Comparison of ENCODE assay signal across 16 mouse cellular contexts in the genomic region with DNA sequence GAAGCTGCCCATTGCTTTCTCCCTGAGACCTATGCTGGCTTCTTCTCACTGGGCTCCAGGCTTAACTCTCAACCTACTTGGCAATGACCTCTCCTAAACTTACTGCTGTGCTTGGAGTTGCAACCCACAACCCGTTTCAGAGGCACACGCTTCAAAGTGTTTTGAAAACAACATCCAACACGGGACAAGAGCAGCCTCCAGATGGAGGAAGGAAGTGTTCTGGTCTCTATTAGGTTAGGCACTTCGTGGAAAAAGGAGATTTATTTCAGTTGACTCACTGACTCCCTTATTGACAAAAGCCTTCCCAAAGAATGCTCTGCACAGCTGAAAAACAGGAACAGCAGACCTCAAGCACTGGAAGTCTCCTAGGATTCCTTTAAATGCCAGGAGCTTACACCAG.
A peak's percentile ranks its signal among the peaks of the same experiment; 100 is the strongest.
DNase-seq lines count a peak whose midpoint lies in the region; TF ChIP-seq lines count a peak whose summit lies in the region.
"Had no signal": no experiment of that assay in that cellular context is flagged by ENCODE, and none has a peak within 500 bp of the region (broad histone marks: within the 10 kb centered on the region; RNA-seq: fewer than 3 reads in every experiment).

No protein-coding gene starts in this region.

- H3K27ac ChIP-seq in layer of hippocampus, adult 2 months: peak overlapping the region; percentile 21; the same call in 1 of the 2 replicates
- H3K27ac ChIP-seq in left cerebral cortex, adult 2 months: no peak overlapping the region
- H3K27ac ChIP-seq: embryonic facial prominence, embryonic 12.5 days; hindbrain, embryonic 13.5 days; intestine, embryonic 15.5 days; liver, embryonic 13.5 days; lung, embryonic 15.5 days; neural tube, embryonic 15.5 days had no signal

- intact Hi-C loops in heart, postnatal 25 days (cut with DNase I): no loop called here
- intact Hi-C loops in left cerebral cortex, adult 2 months (cut with DNase I): no loop called here

- H3K4me3 ChIP-seq in layer of hippocampus, adult 2 months: no peak overlapping the region
- no peak overlapping the region for H3K4me3 ChIP-seq in left cerebral cortex, adult 2 months
- H3K4me3 ChIP-seq: embryonic facial prominence, embryonic 12.5 days; hindbrain, embryonic 13.5 days; intestine, embryonic 15.5 days; liver, embryonic 13.5 days; lung, embryonic 15.5 days; myocyte; neural tube, embryonic 15.5 days had no signal

- no peak for TF ChIP-seq CTCF in layer of hippocampus, adult 2 months (conservative IDR thresholded peaks at IDR 0.05)
- TF ChIP-seq CTCF in left cerebral cortex, adult 2 months (IDR thresholded peaks at IDR 0.05): no peak

- DNase-seq in heart, adult 8-10 months (ENCODE audit: low spot score): peak; percentile 27
- DNase-seq in heart, postnatal 25 days (ENCODE audit: low spot score): no peak
- DNase-seq in layer of hippocampus, adult 2 months (ENCODE audit: low spot score in 2 of 2): no peak
- DNase-seq in layer of hippocampus, postnatal 10 days (ENCODE audit: low spot score in 2 of 2): no peak
- DNase-seq in adipocyte (ENCODE audit: low spot score): peak; percentile 9
- peak; percentile 26 for DNase-seq in skeletal muscle tissue, adult 2 months (ENCODE audit: low read depth, low spot score)
- no peak for DNase-seq in left cerebral cortex, adult 2 months (ENCODE audit: extremely low spot score in 1 of 2, low spot score in 2 of 2)
- DNase-seq: gastrocnemius, postnatal 25 days; liver, embryonic 13.5 days; midbrain, embryonic 14.5 days had no signal

Comparison
In these comparisons a context has a peak if more than half of its experiments do, and no peak if none do; other contexts are left out.
1. DNase-seq: peak in heart, adult 8-10 months (single experiment), adipocyte (single experiment) and skeletal muscle tissue, adult 2 months (single experiment); none in heart, postnatal 25 days (single experiment), layer of hippocampus, adult 2 months (0 of 2), layer of hippocampus, postnatal 10 days (0 of 2) and left cerebral cortex, adult 2 months (0 of 2).